Mouse (Mus musculus): ENCODE data around the gene Pdlim1. TPM values are rescaled to one million over a fixed set of nuclear protein-coding genes. Genes with fewer than 3 reads are reported as not detected.

The Pdlim1 gene
- total RNA-seq (2021) = 10 to 100 TPM; 16.6 to 16.9 TPM
- long read RNA-seq, experiment 1, transcript Pdlim1-201 (7 exons, 2,571 nt) = major isoform, 14 of 20 reads
- long read RNA-seq, experiment 1, partial matches to known transcripts = 3 of 20 reads
- long read RNA-seq, experiment 1, other reads (novel, unspliced or antisense) = 3 of 20 reads
- long read RNA-seq, experiment 2, transcript Pdlim1-201 (7 exons, 2,571 nt) = major isoform, 5 of 8 reads
- long read RNA-seq, experiment 2, partial matches to known transcripts = 0 of 8 reads
- long read RNA-seq, experiment 2, other reads (novel, unspliced or antisense) = 3 of 8 reads

- intact Hi-C loops (cut with DNase I) = no loop called here
- no peak for DNase-seq (ENCODE audit: low spot score in 2 of 2)
These were observed at the start of gene Pdlim1 for GRCm38 (mm10) chr19:40271308-40271892. Gene Pdlim1, minus strand, starts transcription at chr19:40271842.

GRCm38 (mm10) chr19:40319199-40319598 lies 47.6 kb upstream of the Pdlim1 start:
- intact Hi-C loops (cut with DNase I) = no loop called here
- no peak for DNase-seq (ENCODE audit: low spot score in 2 of 2)

- intact Hi-C loops (cut with DNase I) = no loop called here
- no peak for DNase-seq (ENCODE audit: low spot score in 2 of 2)
These were observed 46.9 kb upstream of the Pdlim1 start for GRCm38 (mm10) chr19:40318511-40318910.

GRCm38 (mm10) chr19:40317001-40317400 lies 45.4 kb upstream of the Pdlim1 start:
- intact Hi-C loops (cut with DNase I) = no loop called here
- no peak for DNase-seq (ENCODE audit: low spot score in 2 of 2)

GRCm38 (mm10) chr19:40314252-40314651 lies 42.6 kb upstream of the Pdlim1 start:
- intact Hi-C loops (cut with DNase I) = no loop called here
- DNase-seq (ENCODE audit: low spot score in 2 of 2) = no peak

GRCm38 (mm10) chr19:40311631-40312030 lies 40.0 kb upstream of the Pdlim1 start:
- DNase-seq (ENCODE audit: low spot score in 2 of 2) = no peak
- intact Hi-C loops (cut with DNase I) = no loop called here

GRCm38 (mm10) chr19:40310410-40311130 lies 38.9 kb upstream of the Pdlim1 start:
- intact Hi-C loops (cut with DNase I) = no loop called here
- no peak for DNase-seq (ENCODE audit: low spot score in 2 of 2)

GRCm38 (mm10) chr19:40309911-40310310 lies 38.3 kb upstream of the Pdlim1 start:
- intact Hi-C loops (cut with DNase I) = no loop called here
- DNase-seq (ENCODE audit: low spot score in 2 of 2) = no peak

GRCm38 (mm10) chr19:40307550-40307949 lies 35.9 kb upstream of the Pdlim1 start:
- intact Hi-C loops (cut with DNase I) = no loop called here

GRCm38 (mm10) chr19:40306631-40307030 lies 35.0 kb upstream of the Pdlim1 start:
- no peak for DNase-seq (ENCODE audit: low spot score in 2 of 2)
- intact Hi-C loops (cut with DNase I) = no loop called here

More at GRCm38 (mm10) chr19:40307550-40307949, 35.9 kb upstream of the Pdlim1 start:
- no peak for DNase-seq (ENCODE audit: low spot score in 2 of 2)

GRCm38 (mm10) chr19:40305456-40305855 lies 33.8 kb upstream of the Pdlim1 start:
- no peak for DNase-seq (ENCODE audit: low spot score in 2 of 2)

GRCm38 (mm10) chr19:40302916-40303315 lies 31.3 kb upstream of the Pdlim1 start:
- DNase-seq (ENCODE audit: low spot score in 2 of 2) = peak; percentile 41 to 90
- intact Hi-C loops (cut with DNase I) = no loop called here

More at GRCm38 (mm10) chr19:40305456-40305855, 33.8 kb upstream of the Pdlim1 start:
- intact Hi-C loops (cut with DNase I) = no loop called here

GRCm38 (mm10) chr19:40302477-40302876 lies 30.8 kb upstream of the Pdlim1 start:
- intact Hi-C loops (cut with DNase I) = no loop called here
- DNase-seq (ENCODE audit: low spot score in 2 of 2) = peak; percentile 33 to 62

GRCm38 (mm10) chr19:40299983-40300759 lies 28.5 kb upstream of the Pdlim1 start:
- DNase-seq (ENCODE audit: low spot score in 2 of 2) = peak; percentile 67 to 86
- intact Hi-C loops (cut with DNase I) = no loop called here

- intact Hi-C loops (cut with DNase I) = no loop called here
- DNase-seq (ENCODE audit: low spot score in 2 of 2) = peak in 1 of 2 experiments; percentile 38
These were observed 27.5 kb upstream of the Pdlim1 start for GRCm38 (mm10) chr19:40299182-40299581.

GRCm38 (mm10) chr19:40298574-40298973 lies 26.9 kb upstream of the Pdlim1 start:
- intact Hi-C loops (cut with DNase I) = no loop called here
- DNase-seq (ENCODE audit: low spot score in 2 of 2) = peak; percentile 54 to 83

GRCm38 (mm10) chr19:40297798-40298144 lies 26.1 kb upstream of the Pdlim1 start:
- intact Hi-C loops (cut with DNase I) = no loop called here
- DNase-seq (ENCODE audit: low spot score in 2 of 2) = peak in 1 of 2 experiments; percentile 2

- no peak for DNase-seq (ENCODE audit: low spot score in 2 of 2)
- intact Hi-C loops (cut with DNase I) = no loop called here
These were observed 25.6 kb upstream of the Pdlim1 start for GRCm38 (mm10) chr19:40297078-40297797.

- no peak for DNase-seq (ENCODE audit: low spot score in 2 of 2)
These were observed 22.6 kb upstream of the Pdlim1 start for GRCm38 (mm10) chr19:40294231-40294630.

More at GRCm38 (mm10) chr19:40294231-40294630, 22.6 kb upstream of the Pdlim1 start:
- intact Hi-C loops (cut with DNase I) = no loop called here

Measured in left cerebral cortex, postnatal 14 days (tissue).